Mouse (Mus musculus): ENCODE results near the gene Rasal3. TPM values are rescaled to one million over a fixed set of nuclear protein-coding genes. Genes with fewer than 3 reads are reported as not detected.

Rasal3 gene
- polyA plus RNA-seq, 1 experiment = 3.7 TPM

- no peak overlapping the region for H3K4me3 ChIP-seq (ENCODE audit: control insufficient read depth, low read depth, low read length)
- peaks cover 6% of the 10 kb centered on the region for H3K36me3 ChIP-seq (ENCODE audit: control insufficient read depth, insufficient read depth, low read length)
- no peaks in the 10 kb centered on the region for H3K27me3 ChIP-seq (ENCODE audit: control insufficient read depth, insufficient read depth, low read length)
- TF ChIP-seq POLR2A (IDR thresholded peaks at IDR 0.05; ENCODE audit: control insufficient read depth, low read depth, low read length) (no peak), CTCF (IDR thresholded peaks at IDR 0.05; ENCODE audit: control insufficient read depth, insufficient read depth, insufficient replicate concordance, low read depth, low read length) (no peak)
- no peak overlapping the region for H3K27ac ChIP-seq (ENCODE audit: control insufficient read depth, insufficient read depth, low read depth, low read length)
- peaks cover 2% of the 10 kb centered on the region for H3K4me1 ChIP-seq (ENCODE audit: control insufficient read depth, insufficient read depth, low read length)
Observed at GRCm38 (mm10) chr17:32355031-32355430, 48.4 kb downstream of the Rasal3 start.

DNA sequence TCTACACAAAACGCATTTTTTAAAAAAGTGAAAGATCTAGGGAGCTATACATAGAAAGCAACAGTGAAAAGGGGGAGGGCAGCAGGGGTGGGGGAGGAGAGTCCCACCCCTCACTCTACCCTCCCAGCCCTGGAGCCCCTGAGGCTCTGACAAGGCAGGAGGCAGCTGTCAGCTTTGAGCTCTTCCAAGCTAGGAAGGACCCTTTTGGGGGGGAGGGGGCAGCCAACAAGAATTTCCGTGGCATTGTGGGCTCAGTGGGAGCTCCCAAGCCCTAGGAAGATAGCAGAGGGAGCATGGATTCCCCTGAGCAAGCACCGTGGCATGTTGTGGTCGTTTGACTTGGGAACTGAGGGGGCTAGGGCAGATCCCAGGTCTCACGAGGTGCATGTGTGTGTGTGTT, 49.2 kb downstream of the Rasal3 start:
- no peaks in the 10 kb centered on the region for H3K27me3 ChIP-seq (ENCODE audit: control insufficient read depth, insufficient read depth, low read length)

GRCm38 (mm10) chr17:32353696-32354095, 49.7 kb downstream of the Rasal3 start:
- Histone ChIP-seq H3K27ac (ENCODE audit: control insufficient read depth, insufficient read depth, low read depth, low read length) (no peak overlapping the region), H3K4me3 (ENCODE audit: control insufficient read depth, low read depth, low read length) (no peak overlapping the region), H3K27me3 (ENCODE audit: control insufficient read depth, insufficient read depth, low read length) (no peaks in the 10 kb centered on the region), H3K36me3 (ENCODE audit: control insufficient read depth, insufficient read depth, low read length) (peaks cover 6% of the 10 kb centered on the region), H3K4me1 (ENCODE audit: control insufficient read depth, insufficient read depth, low read length) (peaks cover 4% of the 10 kb centered on the region)
- TF ChIP-seq POLR2A (IDR thresholded peaks at IDR 0.05; ENCODE audit: control insufficient read depth, low read depth, low read length) (no peak), CTCF (IDR thresholded peaks at IDR 0.05; ENCODE audit: control insufficient read depth, insufficient read depth, insufficient replicate concordance, low read depth, low read length) (no peak)

More for the DNA sequence above, 49.2 kb downstream of the Rasal3 start:
- Histone ChIP-seq H3K4me1 (ENCODE audit: control insufficient read depth, insufficient read depth, low read length) (peaks cover 2% of the 10 kb centered on the region; the same call in 1 of the 2 replicates), H3K27ac (ENCODE audit: control insufficient read depth, insufficient read depth, low read depth, low read length) (no peak overlapping the region), H3K4me3 (ENCODE audit: control insufficient read depth, low read depth, low read length) (no peak overlapping the region), H3K36me3 (ENCODE audit: control insufficient read depth, insufficient read depth, low read length) (peaks cover 6% of the 10 kb centered on the region)
- TF ChIP-seq CTCF (IDR thresholded peaks at IDR 0.05; ENCODE audit: control insufficient read depth, insufficient read depth, insufficient replicate concordance, low read depth, low read length) = no peak
- no peak for TF ChIP-seq POLR2A (IDR thresholded peaks at IDR 0.05; ENCODE audit: control insufficient read depth, low read depth, low read length)

- Histone ChIP-seq H3K27ac (ENCODE audit: control insufficient read depth, insufficient read depth, low read depth, low read length) (no peak overlapping the region), H3K4me1 (ENCODE audit: control insufficient read depth, insufficient read depth, low read length) (peaks cover 6% of the 10 kb centered on the region), H3K36me3 (ENCODE audit: control insufficient read depth, insufficient read depth, low read length) (peaks cover 3% of the 10 kb centered on the region; the same call in 1 of the 2 replicates), H3K27me3 (ENCODE audit: control insufficient read depth, insufficient read depth, low read length) (no peaks in the 10 kb centered on the region), H3K4me3 (ENCODE audit: control insufficient read depth, low read depth, low read length) (no peak overlapping the region)
- TF ChIP-seq CTCF (IDR thresholded peaks at IDR 0.05; ENCODE audit: control insufficient read depth, insufficient read depth, insufficient replicate concordance, low read depth, low read length) = no peak
- no peak for TF ChIP-seq POLR2A (IDR thresholded peaks at IDR 0.05; ENCODE audit: control insufficient read depth, low read depth, low read length)
Observed at GRCm38 (mm10) chr17:32351726-32352125, 51.7 kb downstream of the Rasal3 start.

DNA sequence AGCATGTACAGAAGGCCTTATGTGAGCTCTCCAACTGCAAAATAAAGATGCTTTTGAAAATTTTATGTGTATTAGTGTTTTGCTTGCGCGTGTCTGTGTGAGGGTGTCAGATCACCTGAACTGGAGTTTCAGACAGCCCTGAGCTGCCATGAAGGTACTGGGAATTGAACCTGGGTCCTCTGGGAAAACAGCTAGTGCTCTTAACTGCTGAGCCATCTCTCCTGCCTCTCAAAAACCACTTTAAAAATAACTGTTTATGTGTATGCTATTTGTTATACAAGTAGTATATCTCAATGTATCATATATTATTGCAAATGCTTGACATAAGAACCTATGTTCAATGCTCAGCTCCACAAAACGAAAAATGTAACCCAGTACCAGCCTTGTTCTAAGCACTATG, 52.1 kb downstream of the Rasal3 start:
- Histone ChIP-seq H3K4me1 (ENCODE audit: control insufficient read depth, insufficient read depth, low read length) (peaks cover 6% of the 10 kb centered on the region), H3K4me3 (ENCODE audit: control insufficient read depth, low read depth, low read length) (peak overlapping the region; percentile 40), H3K27me3 (ENCODE audit: control insufficient read depth, insufficient read depth, low read length) (no peaks in the 10 kb centered on the region), H3K27ac (ENCODE audit: control insufficient read depth, insufficient read depth, low read depth, low read length) (no peak overlapping the region; the same call in 1 of the 2 replicates), H3K36me3 (ENCODE audit: control insufficient read depth, insufficient read depth, low read length) (peaks cover under 1% of the 10 kb centered on the region; the same call in 1 of the 2 replicates)
- TF ChIP-seq CTCF (IDR thresholded peaks at IDR 0.05; ENCODE audit: control insufficient read depth, insufficient read depth, insufficient replicate concordance, low read depth, low read length) (no peak), POLR2A (IDR thresholded peaks at IDR 0.05; ENCODE audit: control insufficient read depth, low read depth, low read length) (no peak)

DNA sequence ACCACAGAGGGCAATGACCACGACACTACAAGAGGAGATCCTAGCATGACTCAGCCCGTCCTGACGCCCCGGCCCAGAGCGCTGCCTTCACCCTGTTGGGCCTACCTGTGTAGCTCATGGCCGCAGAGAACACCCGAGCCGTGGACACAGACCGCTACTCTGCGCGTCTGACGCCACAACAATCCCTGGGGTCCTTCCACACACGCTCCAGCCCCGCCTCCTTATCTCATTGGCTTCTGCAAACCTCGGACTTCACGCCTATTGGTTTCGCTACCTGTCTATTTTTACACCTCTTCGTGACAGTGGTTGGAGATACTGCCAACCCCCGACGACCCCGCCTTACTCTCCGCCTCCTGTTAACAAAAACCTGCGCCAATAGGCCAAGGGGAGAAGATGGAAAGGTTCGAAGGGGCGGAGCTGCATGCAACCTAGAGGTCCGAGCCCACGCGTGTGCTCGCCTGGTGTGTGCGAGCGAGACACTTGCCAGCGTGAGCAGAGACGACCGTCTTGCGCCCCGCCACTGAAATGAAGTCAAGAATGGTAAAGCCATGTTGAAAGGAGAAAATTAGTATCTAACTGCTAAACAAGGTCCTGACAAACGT, 52.9 kb downstream of the Rasal3 start, which contains the start of gene Akap8l:
Gene Akap8l, minus strand, starts transcription at position 226 of the 602 bp plus-strand sequence.
- Histone ChIP-seq H3K27me3 (ENCODE audit: control insufficient read depth, insufficient read depth, low read length) (no peaks in the 10 kb centered on the region), H3K4me1 (ENCODE audit: control insufficient read depth, insufficient read depth, low read length) (peaks cover 6% of the 10 kb centered on the region), H3K4me3 (ENCODE audit: control insufficient read depth, low read depth, low read length) (peak within 1 kb of the TSS; percentile 91), H3K27ac (ENCODE audit: control insufficient read depth, insufficient read depth, low read depth, low read length) (peak within 1 kb of the TSS; percentile 94), H3K36me3 (ENCODE audit: control insufficient read depth, insufficient read depth, low read length) (no peaks in the 10 kb centered on the region; the same call in 1 of the 2 replicates)
- TF ChIP-seq CTCF (IDR thresholded peaks at IDR 0.05; ENCODE audit: control insufficient read depth, insufficient read depth, insufficient replicate concordance, low read depth, low read length) = no peak; the same call in 1 of the 2 replicates
- peak; percentile 99 for TF ChIP-seq POLR2A (IDR thresholded peaks at IDR 0.05; ENCODE audit: control insufficient read depth, low read depth, low read length)

- H3K4me3 ChIP-seq (ENCODE audit: control insufficient read depth, low read depth, low read length) = peak overlapping the region; percentile 91
- H3K27ac ChIP-seq (ENCODE audit: control insufficient read depth, insufficient read depth, low read depth, low read length) = peak overlapping the region; percentile 94
- no peaks in the 10 kb centered on the region; the same call in 1 of the 2 replicates for H3K36me3 ChIP-seq (ENCODE audit: control insufficient read depth, insufficient read depth, low read length)
- no peaks in the 10 kb centered on the region for H3K27me3 ChIP-seq (ENCODE audit: control insufficient read depth, insufficient read depth, low read length)
- H3K4me1 ChIP-seq (ENCODE audit: control insufficient read depth, insufficient read depth, low read length) = peaks cover 6% of the 10 kb centered on the region
- TF ChIP-seq CTCF (IDR thresholded peaks at IDR 0.05; ENCODE audit: control insufficient read depth, insufficient read depth, insufficient replicate concordance, low read depth, low read length) (no peak), POLR2A (IDR thresholded peaks at IDR 0.05; ENCODE audit: control insufficient read depth, low read depth, low read length) (no peak)
Observed at GRCm38 (mm10) chr17:32349851-32350381, 53.5 kb downstream of the Rasal3 start.
